Mouse (Mus musculus) MEL (cell line): ENCODE measurements around the gene Cgnl1. TPM values are rescaled to one million over a fixed set of nuclear protein-coding genes. Genes with fewer than 3 reads are reported as not detected.

ENCODE experiments used
- DNase-seq: peaks from one replicate; pipeline ENCODE4 v3.0.0; 2011; ENCODE audit warnings: low read depth, low spot score
- H3K27ac ChIP-seq: 2 replicates; pipeline ENCODE4 v1.5.1; 2012; ENCODE audit warnings: low read depth, mild to moderate bottlenecking, control low read depth, low read length, moderate library complexity; ENCODE audit not compliant: control insufficient read depth
- H3K27me3 ChIP-seq, 2 experiments: fragments of 150-350 bp in 1 of 2; sonication (generic) in 1 of 2; 2 replicates each; pipeline ENCODE4 v1.6.1; 2012; ENCODE audit warnings: low read length in 2 of 2, mild to moderate bottlenecking in 2 of 2, improper control_type of control experiment in 1 of 2, moderate library complexity in 1 of 2; ENCODE audit not compliant: insufficient read depth in 2 of 2, control insufficient read depth in 1 of 2
- H3K36me3 ChIP-seq, 2 experiments: 2 replicates each; pipeline ENCODE4 v1.6.1; 2012 to 2014; ENCODE audit warnings: low read length in 2 of 2, improper control_type of control experiment in 1 of 2, inconsistent platforms in 1 of 2, mild to moderate bottlenecking in 1 of 2; ENCODE audit not compliant: insufficient read depth in 2 of 2, control insufficient read depth in 1 of 2
- H3K4me1 ChIP-seq, 2 experiments: fragments of 150-350 bp in 1 of 2; sonication (generic) in 1 of 2; 2 replicates each; pipeline ENCODE4 v1.6.1; 2012; ENCODE audit warnings: low read length in 2 of 2, improper control_type of control experiment in 1 of 2, mild to moderate bottlenecking in 1 of 2; ENCODE audit not compliant: insufficient read depth in 2 of 2, control insufficient read depth in 1 of 2
- H3K4me3 ChIP-seq, 2 experiments: fragments of 150-350 bp in 1 of 2; sonication (generic) in 1 of 2; 2 replicates each; pipeline ENCODE4 v1.5.1; 2012; ENCODE audit warnings: low read depth in 2 of 2, low read length in 2 of 2, mild to moderate bottlenecking in 2 of 2, moderate library complexity in 2 of 2, control low read depth in 1 of 2, improper control_type of control experiment in 1 of 2; ENCODE audit not compliant: control insufficient read depth in 1 of 2, insufficient read depth in 1 of 2
- H3K79me2 ChIP-seq: 2 replicates; pipeline ENCODE4 v1.6.1; 2012; ENCODE audit warnings: mild to moderate bottlenecking, low read length, moderate library complexity; ENCODE audit not compliant: control insufficient read depth, poor library complexity, insufficient read depth
- H3K9ac ChIP-seq: 2 replicates; pipeline ENCODE4 v1.6.1; 2012; ENCODE audit warnings: low read depth, mild to moderate bottlenecking, control low read depth, low read length, moderate library complexity; ENCODE audit not compliant: control insufficient read depth, poor library complexity, severe bottlenecking
- H3K9me3 ChIP-seq: fragments of 150-350 bp; sonication (generic); replicated peaks from 2 replicates; pipeline ENCODE4 v1.6.1; 2012; ENCODE audit warnings: mild to moderate bottlenecking, low read length, improper control_type of control experiment, moderate library complexity; ENCODE audit not compliant: insufficient read depth
- BHLHE40 ChIP-seq: IDR thresholded peaks from 2 replicates; pipeline ENCODE4 v1.6.1; 2012; ENCODE audit warnings: low read depth, mild to moderate bottlenecking, inconsistent platforms, low read length, improper control_type of control experiment, borderline replicate concordance
- CHD1 ChIP-seq: IDR thresholded peaks from 2 replicates; pipeline ENCODE4 v1.6.1; 2012; ENCODE audit warnings: low read depth, mild to moderate bottlenecking, inconsistent platforms, low read length, improper control_type of control experiment
- CHD2 ChIP-seq: IDR thresholded peaks from 2 replicates; pipeline ENCODE4 v1.6.1; 2011; ENCODE audit warnings: low read length, improper control_type of control experiment
- E2F4 ChIP-seq: IDR thresholded peaks from 2 replicates; pipeline ENCODE4 v1.6.1; 2011; ENCODE audit warnings: low read depth, low read length, improper control_type of control experiment, borderline replicate concordance
- GABPA ChIP-seq: IDR thresholded peaks from 2 replicates; pipeline ENCODE4 v1.6.1; 2012; ENCODE audit warnings: low read depth, mild to moderate bottlenecking, inconsistent platforms, low read length, improper control_type of control experiment, moderate library complexity
- GATA1 ChIP-seq: IDR thresholded peaks from 2 replicates; pipeline ENCODE4 v1.6.1; 2011; ENCODE audit warnings: low read depth, low read length, improper control_type of control experiment
- HCFC1 ChIP-seq: IDR thresholded peaks from 2 replicates; pipeline ENCODE4 v1.6.1; 2012; ENCODE audit warnings: low read depth, mild to moderate bottlenecking, inconsistent platforms, low read length, improper control_type of control experiment, moderate library complexity
- JUND ChIP-seq: IDR thresholded peaks from 2 replicates; pipeline ENCODE4 v1.6.1; 2011; ENCODE audit warnings: low read depth, mild to moderate bottlenecking, improper control_type of control experiment, low read length
- MAFK ChIP-seq: IDR thresholded peaks from 2 replicates; pipeline ENCODE4 v1.6.1; 2011; ENCODE audit warnings: low read depth, mild to moderate bottlenecking, low read length, improper control_type of control experiment, borderline replicate concordance
- MAZ ChIP-seq: IDR thresholded peaks from 2 replicates; pipeline ENCODE4 v1.6.1; 2012; ENCODE audit warnings: low read depth, mild to moderate bottlenecking, inconsistent platforms, low read length, improper control_type of control experiment
- MXI1 ChIP-seq: IDR thresholded peaks from 2 replicates; pipeline ENCODE4 v1.6.1; 2011; ENCODE audit warnings: mild to moderate bottlenecking, low read depth, low read length, improper control_type of control experiment
- MYB ChIP-seq: IDR thresholded peaks from 2 replicates; pipeline ENCODE4 v1.6.1; 2011; ENCODE audit warnings: mild to moderate bottlenecking, low read depth, low read length, improper control_type of control experiment
- MYC ChIP-seq: IDR thresholded peaks from 2 replicates; pipeline ENCODE4 v1.6.1; 2011; ENCODE audit warnings: low read depth, mild to moderate bottlenecking, low read length, improper control_type of control experiment, moderate library complexity
- SMC3 ChIP-seq: IDR thresholded peaks from 2 replicates; pipeline ENCODE4 v1.6.1; 2011; ENCODE audit warnings: low read depth, low read length, improper control_type of control experiment
- TBP ChIP-seq: IDR thresholded peaks from 2 replicates; pipeline ENCODE4 v1.8.0; 2011; ENCODE audit warnings: low read depth, low read length, improper control_type of control experiment
- TCF12 ChIP-seq: IDR thresholded peaks from 2 replicates; pipeline ENCODE4 v1.6.1; 2014; ENCODE audit warnings: low read depth, mild to moderate bottlenecking, inconsistent platforms, low read length, improper control_type of control experiment, moderate library complexity
- USF1 ChIP-seq: IDR thresholded peaks from 2 replicates; pipeline ENCODE4 v1.6.1; 2014; ENCODE audit warnings: low read depth, mild to moderate bottlenecking, inconsistent platforms, low read length, improper control_type of control experiment, moderate library complexity
- USF2 ChIP-seq, 2 experiments: IDR thresholded peaks; 2 replicates each; pipeline ENCODE4 v1.6.1; 2011 to 2012; ENCODE audit warnings: improper control_type of control experiment in 2 of 2, low read length in 2 of 2, borderline replicate concordance in 1 of 2, inconsistent platforms in 1 of 2, low read depth in 1 of 2, mild to moderate bottlenecking in 1 of 2; ENCODE audit not compliant: insufficient read depth in 1 of 2
- ZMIZ1 ChIP-seq: IDR thresholded peaks from 2 replicates; pipeline ENCODE4 v1.6.1; 2012; ENCODE audit warnings: low read depth, mild to moderate bottlenecking, inconsistent platforms, low read length, improper control_type of control experiment, moderate library complexity
- polyA plus RNA-seq, 2 experiments: library from polyadenylated mRNA; stranded (reverse) in 1 of 2; unstranded in 1 of 2; fragments of >175 nt in 1 of 2; fragments of >200 nt in 1 of 2; gene quantifications; 2 replicates each; pipeline versions ENCODE4 v1.2.1 to v1.2.4; 2012; ENCODE audit warnings: low replicate concordance in 2 of 2, low read depth in 1 of 2; ENCODE audit not compliant: insufficient read length in 2 of 2, insufficient read depth in 1 of 2, missing spikeins in 1 of 2
- total RNA-seq: library from RNA; depleted of rRNA; stranded (reverse); fragments of 300-350 nt; gene quantifications from 2 replicates; pipeline ENCODE4 v1.2.3, GENCODE M21; 2012

Cgnl1 gene
- total and polyA plus RNA-seq, 3 experiments: 0.19 to 0.70 TPM; not detected in 1

DNA sequence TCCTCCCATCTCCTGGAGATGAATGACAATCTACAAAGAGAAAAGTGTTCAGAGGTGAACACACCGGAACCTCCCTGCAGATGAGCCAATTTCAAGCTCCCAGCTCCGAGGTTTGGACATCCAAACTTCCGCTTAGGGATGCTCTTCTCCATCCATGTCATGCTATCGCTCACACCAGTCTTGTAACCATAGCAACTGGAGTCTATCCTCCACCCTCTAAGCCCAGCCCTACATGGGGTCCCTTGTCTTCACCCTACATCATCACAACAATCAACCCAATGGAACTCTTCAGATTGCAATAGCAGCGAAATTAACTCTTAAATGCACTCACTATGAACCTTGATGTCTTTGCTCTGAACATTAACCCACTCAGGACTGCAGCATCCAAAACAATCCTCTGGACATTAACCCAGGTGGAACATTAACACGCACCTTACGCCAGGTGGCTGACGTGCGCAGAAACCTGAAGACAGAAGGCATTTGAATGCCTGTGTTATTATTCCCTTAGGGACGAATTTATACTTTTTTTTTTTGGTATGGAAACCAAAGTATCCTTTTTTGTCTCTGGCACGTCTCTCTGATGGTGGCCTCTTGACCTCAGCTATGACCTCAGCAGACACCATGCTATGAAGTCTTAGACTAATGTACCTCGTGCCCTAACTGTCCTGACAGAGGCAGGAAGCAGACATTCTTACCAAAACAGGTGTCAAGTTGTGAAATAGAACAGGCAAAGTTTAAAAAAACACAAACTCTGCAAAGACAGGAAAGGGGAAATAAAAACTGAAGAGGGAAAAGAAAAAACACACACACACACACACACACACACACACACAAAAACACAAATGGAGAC, 33.1 kb downstream of the Cgnl1 start:
- Histone ChIP-seq H3K4me1 (no peaks in the 10 kb centered on the region), H3K9me3 (no peaks in the 10 kb centered on the region), H3K4me3 (no peak overlapping the region), H3K27me3 (peaks cover 6 to 16% of the 10 kb centered on the region in 2 experiments; a peak in 3 of 4 replicates), H3K36me3 (no peaks in the 10 kb centered on the region), H3K27ac (no peak overlapping the region), H3K79me2 (no peaks in the 10 kb centered on the region), H3K9ac (no peak overlapping the region)
- TF ChIP-seq USF1 (no peak), GABPA (no peak), MXI1 (no peak)
- no peak for DNase-seq

DNA sequence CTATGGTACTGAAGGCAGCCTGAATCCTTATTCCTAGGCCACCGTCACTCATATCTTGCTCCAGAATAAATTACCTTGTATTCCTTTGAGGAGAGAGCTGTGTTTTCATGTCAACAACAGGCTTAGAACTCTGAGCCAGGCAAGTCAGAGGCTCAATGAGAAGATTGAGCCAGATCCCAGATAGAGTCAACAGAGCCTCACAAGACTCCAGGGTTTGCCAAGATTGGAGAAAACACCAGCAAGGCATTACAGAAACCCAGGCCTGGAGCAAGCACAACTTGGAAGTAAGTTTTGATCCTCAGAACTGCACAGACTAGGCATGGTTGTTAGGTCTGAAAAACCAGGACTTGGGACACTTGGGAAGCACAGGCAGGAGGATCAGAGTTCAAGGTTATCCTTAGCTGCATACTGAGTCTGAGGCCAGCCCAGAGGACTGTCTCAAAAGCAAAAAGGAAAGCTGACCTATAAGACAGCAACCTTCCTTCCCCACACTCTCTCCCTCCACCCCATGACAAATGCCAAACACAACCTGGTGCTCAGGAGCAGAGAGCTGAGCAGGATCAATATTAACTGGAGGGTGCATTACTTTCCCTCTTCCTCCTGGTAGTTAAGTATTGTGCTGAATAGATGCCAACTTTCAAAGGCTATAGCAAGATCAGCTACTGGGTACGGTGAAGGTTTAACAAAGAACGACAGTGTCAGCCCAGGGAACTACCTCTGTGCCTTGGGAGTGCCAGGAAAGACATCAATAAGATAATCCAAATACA, 34.0 kb downstream of the Cgnl1 start:
- H3K4me3 ChIP-seq: no peak overlapping the region

DNA sequence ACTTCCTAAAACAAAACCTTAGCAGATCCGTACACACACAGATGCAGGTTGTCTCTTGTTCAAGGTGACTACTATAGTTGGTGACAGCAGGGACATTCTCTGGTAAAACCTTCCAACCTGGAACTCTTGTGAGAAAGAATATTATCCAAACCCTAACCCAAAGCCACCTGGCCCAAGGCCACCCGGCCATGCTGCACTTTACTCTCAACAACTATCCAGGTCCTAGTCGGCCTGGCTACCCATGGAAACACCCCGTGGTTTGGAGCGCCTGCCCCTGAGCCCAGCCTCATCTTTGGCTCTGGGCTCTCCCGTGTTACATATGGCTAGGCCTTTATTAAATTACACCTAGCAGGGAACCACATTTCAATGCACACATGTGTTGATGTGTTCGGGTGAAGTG, 35.5 kb downstream of the Cgnl1 start:
- no peaks in the 10 kb centered on the region for H3K4me1 ChIP-seq
- no peak overlapping the region for H3K4me3 ChIP-seq
- no peaks in the 10 kb centered on the region for H3K79me2 ChIP-seq
- TF ChIP-seq MYC (no peak), HCFC1 (no peak), SMC3 (no peak), JUND (no peak), TCF12 (no peak), MAFK (no peak), USF2 (IDR thresholded peaks at IDR 0.05; ENCODE audit: borderline replicate concordance in 1 of 2, insufficient read depth in 1 of 2, low read depth in 1 of 2, low read length in 2 of 2) (no peak), USF1 (no peak), CHD1 (no peak), MXI1 (no peak), ZMIZ1 (no peak), BHLHE40 (no peak), CHD2 (no peak), MYB (no peak), MAZ (no peak), GATA1 (no peak), E2F4 (no peak)
- H3K9ac ChIP-seq: no peak overlapping the region
- H3K36me3 ChIP-seq: no peaks in the 10 kb centered on the region
- H3K9me3 ChIP-seq: no peaks in the 10 kb centered on the region
- H3K27me3 ChIP-seq: peaks cover 17% of the 10 kb centered on the region in 2 experiments
- DNase-seq: no peak
- H3K27ac ChIP-seq: no peak overlapping the region

More for the DNA sequence above, 34.0 kb downstream of the Cgnl1 start:
- Histone ChIP-seq H3K4me1 (no peaks in the 10 kb centered on the region), H3K27me3 (peaks cover 9 to 12% of the 10 kb centered on the region in 2 experiments), H3K9me3 (no peaks in the 10 kb centered on the region), H3K27ac (no peak overlapping the region), H3K36me3 (no peaks in the 10 kb centered on the region), H3K9ac (no peak overlapping the region), H3K79me2 (no peaks in the 10 kb centered on the region)
- no peak for DNase-seq
- TF ChIP-seq TBP: no peak
- TF ChIP-seq MYC: no peak
- TF ChIP-seq, all 39 proteins: peak for 0
